ENCODE assay signal across 12 mouse cellular contexts in genomic region chr1:75292476-75293330, GRCm38 (mm10). TPM values are rescaled to one million over a fixed set of nuclear protein-coding genes. Genes with fewer than 3 reads are reported as not detected.
A peak's percentile ranks its signal among the peaks of the same experiment; 100 is the strongest.
DNase-seq lines count a peak whose midpoint lies in the region; ATAC-seq and TF ChIP-seq lines count a peak whose summit lies in the region.
"Had no signal": no experiment of that assay in that cellular context is flagged by ENCODE, and none has a peak within 500 bp of the region (broad histone marks: within the 10 kb centered on the region; RNA-seq: fewer than 3 reads in every experiment).

No protein-coding gene starts in this region.

- H3K9ac ChIP-seq in limb, embryonic 13.5 days, result no peak overlapping the region
- H3K9ac ChIP-seq: forebrain, embryonic 13.5 days had no signal

- H3K27ac ChIP-seq in embryonic fibroblast, embryonic 13.5 days (ENCODE audit: insufficient read depth, low read length), result peak overlapping the region; percentile 91
- peak overlapping the region; percentile 65; the same call in 1 of the 2 replicates for H3K27ac ChIP-seq in limb, embryonic 13.5 days
- H3K27ac ChIP-seq: forebrain, embryonic 13.5 days had no signal

- peaks cover 18% of the 10 kb centered on the region for H3K4me1 ChIP-seq in embryonic fibroblast, embryonic 13.5 days (ENCODE audit: control insufficient read depth, insufficient read depth, low read length)
- H3K4me1 ChIP-seq in limb, embryonic 13.5 days, result peaks cover 17% of the 10 kb centered on the region

- H3K27me3 ChIP-seq in limb, embryonic 13.5 days, result peaks cover 4% of the 10 kb centered on the region; the same call in 1 of the 2 replicates
- H3K27me3 ChIP-seq: forebrain, embryonic 13.5 days had no signal

- 0 out of 2 replicates have a peak, but pooled peaks have one; percentile 32 for ATAC-seq in limb, embryonic 13.5 days (ENCODE audit: low FRiP score, low read depth)
- ATAC-seq: forebrain, embryonic 13.5 days had no signal

- WGBS in limb, embryonic 13.5 days, result 44% methylated on average over 12 of the region's 12 CpGs

- no peak for TF ChIP-seq POLR2A in embryonic fibroblast, embryonic 13.5 days (IDR thresholded peaks at IDR 0.05; ENCODE audit: low read depth, low read length)

- no peak for TF ChIP-seq CTCF in embryonic fibroblast, embryonic 13.5 days (IDR thresholded peaks at IDR 0.05; ENCODE audit: borderline replicate concordance, insufficient read depth, low read length)

- intact Hi-C loops in gastrocnemius, postnatal 36 days (cut with DNase I), result no loop called here

- no peak overlapping the region for H3K4me3 ChIP-seq in embryonic fibroblast, embryonic 13.5 days (ENCODE audit: insufficient read depth, low read length)
- no peak overlapping the region for H3K4me3 ChIP-seq in limb, embryonic 13.5 days
- H3K4me3 ChIP-seq: forebrain, embryonic 13.5 days had no signal

- no peaks in the 10 kb centered on the region for H3K36me3 ChIP-seq in limb, embryonic 13.5 days

- peak; percentile 22 for DNase-seq in adrenal gland, postnatal 10 days
- no peak for DNase-seq in adrenal gland, adult 18-20 months (ENCODE audit: low spot score in 2 of 2)
- peak; percentile 29 for DNase-seq in kidney, postnatal 10 days
- DNase-seq in kidney, adult 11 months, result no peak
- DNase-seq in gastrocnemius, postnatal 36 days, result no peak
- no peak for DNase-seq in cerebellum, adult 11-12 months
- DNase-seq: cerebellum, adult 9-11 months; lung, postnatal 36 days had no signal

- no peak overlapping the region for H3K4me2 ChIP-seq in limb, embryonic 13.5 days (replicated peaks)
- H3K4me2 ChIP-seq: forebrain, embryonic 13.5 days had no signal

- no peaks in the 10 kb centered on the region for H3K9me3 ChIP-seq in limb, embryonic 13.5 days
- H3K9me3 ChIP-seq: forebrain, embryonic 13.5 days had no signal

RNA-seq across cellular contexts. Expression of gene Resp18, which starts 14.5 kb away (rescaled TPM):
- total RNA-seq in adrenal gland, postnatal 10 days (2021), result 100 to 1,000 TPM; 103 to 109 TPM
- total RNA-seq in adrenal gland, adult 18-20 months (2021), result 100 to 1,000 TPM; 141 to 165 TPM
- not detected in 2 replicates for polyA plus RNA-seq in embryonic fibroblast, embryonic 13.5 days (2011; ENCODE audit: insufficient read length, low read depth, missing spikeins)
- polyA plus RNA-seq in limb, embryonic 13.5 days (2015; fragmentation: Nextera tagmentation; extraction: Ambion mirVana), result not detected in 2 replicates
- not detected for total RNA-seq in gastrocnemius, postnatal 36 days (2021)
- total RNA-seq: heart, postnatal 10 days had no signal

RNA-seq across cellular contexts. Expression of gene Dnpep, which starts 25.1 kb away (rescaled TPM):
- 100 to 1,000 TPM; 103 to 106 TPM for total RNA-seq in adrenal gland, postnatal 10 days (2021)
- total RNA-seq in adrenal gland, adult 18-20 months (2021), result 10 to 100 TPM; 90.1 to 90.6 TPM
- polyA plus RNA-seq in embryonic fibroblast, embryonic 13.5 days (2011; ENCODE audit: insufficient read length, low read depth, missing spikeins), result 79.7 and 96.9 TPM in 2 replicates
- polyA plus RNA-seq in limb, embryonic 13.5 days (2015; fragmentation: Nextera tagmentation; extraction: Ambion mirVana), result 116 and 117 TPM in 2 replicates
- total RNA-seq in gastrocnemius, postnatal 36 days (2021), result 10 to 100 TPM; 46.4 to 48.3 TPM

RNA-seq across cellular contexts. Expression of gene Ptprn, which starts 28.4 kb away (rescaled TPM):
- 10 to 100 TPM; 47.9 to 50.3 TPM for total RNA-seq in adrenal gland, postnatal 10 days (2021)
- total RNA-seq in adrenal gland, adult 18-20 months (2021), result 10 to 100 TPM; 51.0 to 59.5 TPM
- 67.6 and 114 TPM in 2 replicates for polyA plus RNA-seq in embryonic fibroblast, embryonic 13.5 days (2011; ENCODE audit: insufficient read length, low read depth, missing spikeins)
- polyA plus RNA-seq in limb, embryonic 13.5 days (2015; fragmentation: Nextera tagmentation; extraction: Ambion mirVana), result 0.23 and 0.24 TPM in 2 replicates
- under 1 TPM in 1 of 2 experiments, not detected in 1; 0.10 TPM for total RNA-seq in gastrocnemius, postnatal 36 days (2021)

RNA-seq across cellular contexts. Expression of gene Dnajb2, which starts 56.5 kb away (rescaled TPM):
- total RNA-seq in adrenal gland, postnatal 10 days (2021), result 10 to 100 TPM; 40.5 to 45.1 TPM
- total RNA-seq in adrenal gland, adult 18-20 months (2021), result 100 to 1,000 TPM; 118 to 204 TPM
- 28.4 and 31.8 TPM in 2 replicates for polyA plus RNA-seq in embryonic fibroblast, embryonic 13.5 days (2011; ENCODE audit: insufficient read length, low read depth, missing spikeins)
- 41.9 and 45.4 TPM in 2 replicates for polyA plus RNA-seq in limb, embryonic 13.5 days (2015; fragmentation: Nextera tagmentation; extraction: Ambion mirVana)
- 10 to 100 TPM; 63.1 to 67.1 TPM for total RNA-seq in gastrocnemius, postnatal 36 days (2021)

Comparison
In these comparisons a context has a peak if more than half of its experiments do, and no peak if none do; other contexts are left out.
1. DNase-seq: peak in adrenal gland, postnatal 10 days (single experiment) and kidney, postnatal 10 days (single experiment); none in adrenal gland, adult 18-20 months (0 of 2), kidney, adult 11 months (single experiment), gastrocnemius, postnatal 36 days (0 of 2) and cerebellum, adult 11-12 months (single experiment).
2. RNA of gene Resp18, which starts 14.5 kb away (total RNA-seq): 141 to 165 TPM in adrenal gland, adult 18-20 months and 103 to 109 TPM in adrenal gland, postnatal 10 days; not detected in gastrocnemius, postnatal 36 days; every median in the first group is over 100 times any median in the second.
3. RNA of gene Ptprn, which starts 28.4 kb away (total RNA-seq): 51.0 to 59.5 TPM in adrenal gland, adult 18-20 months and 47.9 to 50.3 TPM in adrenal gland, postnatal 10 days; 0.10 TPM in gastrocnemius, postnatal 36 days; every median in the first group is over 10 times any median in the second.